Mouse (Mus musculus) right cerebral cortex, adult 18-20 months (tissue): ENCODE measurements around the gene Scel.

ENCODE experiments used
- DNase-seq: peaks from one replicate; pipeline ENCODE4 v3.0.0; 2022; ENCODE audit warnings: mixed read lengths

Gene Scel

GRCm38 (mm10) chr14:103653800-103654199, 140.7 kb downstream of the Scel start:
- DNase-seq: no peak

GRCm38 (mm10) chr14:103655448-103655847, 142.3 kb downstream of the Scel start:
- DNase-seq: no peak

DNA sequence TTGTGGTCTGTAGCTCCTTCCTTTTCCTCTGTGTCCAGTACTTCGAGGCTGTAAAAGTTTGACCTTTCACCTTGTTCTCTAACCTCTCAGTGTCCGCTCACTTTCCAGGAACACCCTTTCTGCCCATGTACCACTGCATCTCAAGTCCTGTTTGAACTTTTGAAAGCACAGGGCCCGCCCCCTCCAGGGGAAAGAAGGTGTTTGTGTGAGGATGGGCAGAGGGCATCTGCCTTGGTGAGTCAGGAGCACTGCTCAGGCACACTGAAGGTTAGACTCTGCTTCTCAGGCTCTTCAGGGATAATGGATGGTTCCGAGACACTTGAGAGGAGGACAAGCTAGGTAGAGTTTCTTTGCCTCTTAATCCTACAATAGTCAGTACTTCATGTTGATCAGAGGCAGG, 144.7 kb downstream of the Scel start:
- no peak for DNase-seq
